Mouse (Mus musculus): ENCODE results near the gene Notch3. TPM values are rescaled to one million over a fixed set of nuclear protein-coding genes. Genes with fewer than 3 reads are reported as not detected.

Notch3 gene
- total and polyA plus RNA-seq, 2 experiments from 2014 or later = 3.7 to 53.6 TPM

GRCm38 (mm10) chr17:32132087-32132486 lies 34.6 kb downstream of the Notch3 start:
- no peaks in the 10 kb centered on the region for H3K9me3 ChIP-seq (replicated peaks; ENCODE audit: control insufficient read depth, low read length)
- no peak overlapping the region for H3K4me3 ChIP-seq (ENCODE audit: low read depth, low read length)
- H3K4me2 ChIP-seq (ENCODE audit: low read depth, low read length) = no peak overlapping the region
- H3K36me3 ChIP-seq (replicated peaks; ENCODE audit: control insufficient read depth, insufficient read depth, low read length) = no peaks in the 10 kb centered on the region
- 93% methylated on average over 11 of the region's 11 CpGs for WGBS
- DNase-seq (ENCODE audit: low spot score) = no peak
- H3K27me3 ChIP-seq (ENCODE audit: control insufficient read depth, insufficient read depth, low read length) = no peaks in the 10 kb centered on the region
- no peak overlapping the region for H3K27ac ChIP-seq (ENCODE audit: low read depth)
- ATAC-seq (ENCODE audit: insufficient read depth, low read depth) = no peak
- TF ChIP-seq EP300 (IDR thresholded peaks at IDR 0.05; ENCODE audit: low read depth) = no peak
- TF ChIP-seq CTCF (IDR thresholded peaks at IDR 0.05; ENCODE audit: low read depth) = no peak
- H3K4me1 ChIP-seq (ENCODE audit: control insufficient read depth, insufficient read depth) = no peaks in the 10 kb centered on the region
- no peak overlapping the region for H3K9ac ChIP-seq (replicated peaks; ENCODE audit: low read depth, low read length)

- TF ChIP-seq EP300 (IDR thresholded peaks at IDR 0.05; ENCODE audit: low read depth) = no peak
- no peak for TF ChIP-seq CTCF (IDR thresholded peaks at IDR 0.05; ENCODE audit: low read depth)
- no peak overlapping the region for H3K9ac ChIP-seq (replicated peaks; ENCODE audit: low read depth, low read length)
- H3K27ac ChIP-seq (ENCODE audit: low read depth) = no peak overlapping the region
- H3K4me2 ChIP-seq (ENCODE audit: low read depth, low read length) = no peak overlapping the region
- ATAC-seq (ENCODE audit: insufficient read depth, low read depth) (no peak), DNase-seq (ENCODE audit: low spot score) (no peak)
- WGBS = 85% methylated on average over 9 of the region's 9 CpGs
- no peaks in the 10 kb centered on the region for H3K36me3 ChIP-seq (replicated peaks; ENCODE audit: control insufficient read depth, insufficient read depth, low read length)
- no peak overlapping the region for H3K4me3 ChIP-seq (ENCODE audit: low read depth, low read length)
- H3K9me3 ChIP-seq (replicated peaks; ENCODE audit: control insufficient read depth, low read length) = no peaks in the 10 kb centered on the region
- H3K27me3 ChIP-seq (ENCODE audit: control insufficient read depth, insufficient read depth, low read length) = no peaks in the 10 kb centered on the region
- H3K4me1 ChIP-seq (ENCODE audit: control insufficient read depth, insufficient read depth) = no peaks in the 10 kb centered on the region
Measured at GRCm38 (mm10) chr17:32130506-32130905, 36.1 kb downstream of the Notch3 start.

GRCm38 (mm10) chr17:32127195-32127594 lies 39.5 kb downstream of the Notch3 start:
- TF ChIP-seq CTCF (IDR thresholded peaks at IDR 0.05; ENCODE audit: low read depth) = no peak
- no peak for TF ChIP-seq EP300 (IDR thresholded peaks at IDR 0.05; ENCODE audit: low read depth)
- no peak overlapping the region for H3K27ac ChIP-seq (ENCODE audit: low read depth)
- no peak for DNase-seq (ENCODE audit: low spot score)
- no peak overlapping the region for H3K4me2 ChIP-seq (ENCODE audit: low read depth, low read length)
- no peaks in the 10 kb centered on the region for H3K27me3 ChIP-seq (ENCODE audit: control insufficient read depth, insufficient read depth, low read length)
- H3K9ac ChIP-seq (replicated peaks; ENCODE audit: low read depth, low read length) = no peak overlapping the region
- no peaks in the 10 kb centered on the region for H3K9me3 ChIP-seq (replicated peaks; ENCODE audit: control insufficient read depth, low read length)
- 81% methylated on average over 2 of the region's 2 CpGs for WGBS
- no peaks in the 10 kb centered on the region for H3K36me3 ChIP-seq (replicated peaks; ENCODE audit: control insufficient read depth, insufficient read depth, low read length)
- ATAC-seq (ENCODE audit: insufficient read depth, low read depth) = no peak
- no peak overlapping the region for H3K4me3 ChIP-seq (ENCODE audit: low read depth, low read length)
- peaks cover 6% of the 10 kb centered on the region; the same call in 1 of the 2 replicates for H3K4me1 ChIP-seq (ENCODE audit: control insufficient read depth, insufficient read depth)

- Histone ChIP-seq H3K27me3 (ENCODE audit: control insufficient read depth, insufficient read depth, low read length) (no peaks in the 10 kb centered on the region), H3K9ac (replicated peaks; ENCODE audit: low read depth, low read length) (no peak overlapping the region), H3K9me3 (replicated peaks; ENCODE audit: control insufficient read depth, low read length) (no peaks in the 10 kb centered on the region), H3K4me2 (ENCODE audit: low read depth, low read length) (no peak overlapping the region), H3K4me3 (ENCODE audit: low read depth, low read length) (no peak overlapping the region), H3K27ac (ENCODE audit: low read depth) (no peak overlapping the region), H3K36me3 (replicated peaks; ENCODE audit: control insufficient read depth, insufficient read depth, low read length) (no peaks in the 10 kb centered on the region), H3K4me1 (ENCODE audit: control insufficient read depth, insufficient read depth) (peaks cover 11% of the 10 kb centered on the region)
- ATAC-seq (ENCODE audit: insufficient read depth, low read depth) = no peak
- TF ChIP-seq EP300 (IDR thresholded peaks at IDR 0.05; ENCODE audit: low read depth) (no peak), CTCF (IDR thresholded peaks at IDR 0.05; ENCODE audit: low read depth) (no peak)
- WGBS = 90% methylated on average over 3 of the region's 3 CpGs
- no peak for DNase-seq (ENCODE audit: low spot score)
Measured at GRCm38 (mm10) chr17:32125407-32125806, 41.2 kb downstream of the Notch3 start.

- peaks cover 12% of the 10 kb centered on the region for H3K4me1 ChIP-seq (ENCODE audit: control insufficient read depth, insufficient read depth)
- WGBS = 88% methylated on average over 4 of the region's 4 CpGs
- no peak for DNase-seq (ENCODE audit: low spot score)
- no peak overlapping the region for H3K4me3 ChIP-seq (ENCODE audit: low read depth, low read length)
- no peak for ATAC-seq (ENCODE audit: insufficient read depth, low read depth)
- TF ChIP-seq EP300 (IDR thresholded peaks at IDR 0.05; ENCODE audit: low read depth) = no peak
- H3K27ac ChIP-seq (ENCODE audit: low read depth) = no peak overlapping the region
- H3K9ac ChIP-seq (replicated peaks; ENCODE audit: low read depth, low read length) = no peak overlapping the region
- H3K9me3 ChIP-seq (replicated peaks; ENCODE audit: control insufficient read depth, low read length) = no peaks in the 10 kb centered on the region
- H3K4me2 ChIP-seq (ENCODE audit: low read depth, low read length) = no peak overlapping the region
- no peaks in the 10 kb centered on the region for H3K27me3 ChIP-seq (ENCODE audit: control insufficient read depth, insufficient read depth, low read length)
- H3K36me3 ChIP-seq (replicated peaks; ENCODE audit: control insufficient read depth, insufficient read depth, low read length) = no peaks in the 10 kb centered on the region
Measured at GRCm38 (mm10) chr17:32123545-32123944, 43.1 kb downstream of the Notch3 start.

GRCm38 (mm10) chr17:32122587-32122970 lies 44.1 kb downstream of the Notch3 start:
- Histone ChIP-seq H3K4me2 (ENCODE audit: low read depth, low read length) (no peak overlapping the region), H3K4me3 (ENCODE audit: low read depth, low read length) (no peak overlapping the region), H3K9me3 (replicated peaks; ENCODE audit: control insufficient read depth, low read length) (no peaks in the 10 kb centered on the region), H3K4me1 (ENCODE audit: control insufficient read depth, insufficient read depth) (peaks cover 21% of the 10 kb centered on the region), H3K36me3 (replicated peaks; ENCODE audit: control insufficient read depth, insufficient read depth, low read length) (no peaks in the 10 kb centered on the region), H3K27ac (ENCODE audit: low read depth) (no peak overlapping the region), H3K27me3 (ENCODE audit: control insufficient read depth, insufficient read depth, low read length) (no peaks in the 10 kb centered on the region), H3K9ac (replicated peaks; ENCODE audit: low read depth, low read length) (no peak overlapping the region)
- TF ChIP-seq EP300 (IDR thresholded peaks at IDR 0.05; ENCODE audit: low read depth) (no peak), CTCF (IDR thresholded peaks at IDR 0.05; ENCODE audit: low read depth) (no peak)
- 46% methylated on average over 14 of the region's 14 CpGs for WGBS
- ATAC-seq (ENCODE audit: insufficient read depth, low read depth) (peak; percentile 28; the same call in 1 of the 2 replicates), DNase-seq (ENCODE audit: low spot score) (no peak)

Measured in heart, postnatal 0 days (tissue).